Mouse (Mus musculus) frontal cortex, postnatal 36 days (tissue): ENCODE measurements around the gene Mrpl3.
"Not testable (repeated sequence)": the region's sequence is repeated elsewhere in the genome, so short reads cannot be mapped to it uniquely, and the experiment has no call there.

Experiments used
- DNase-seq, 2 experiments: peaks; one replicate each; pipeline ENCODE4 v3.0.0; 2022; ENCODE audit warnings: low spot score in 2 of 2

Mrpl3 gene

DNA sequence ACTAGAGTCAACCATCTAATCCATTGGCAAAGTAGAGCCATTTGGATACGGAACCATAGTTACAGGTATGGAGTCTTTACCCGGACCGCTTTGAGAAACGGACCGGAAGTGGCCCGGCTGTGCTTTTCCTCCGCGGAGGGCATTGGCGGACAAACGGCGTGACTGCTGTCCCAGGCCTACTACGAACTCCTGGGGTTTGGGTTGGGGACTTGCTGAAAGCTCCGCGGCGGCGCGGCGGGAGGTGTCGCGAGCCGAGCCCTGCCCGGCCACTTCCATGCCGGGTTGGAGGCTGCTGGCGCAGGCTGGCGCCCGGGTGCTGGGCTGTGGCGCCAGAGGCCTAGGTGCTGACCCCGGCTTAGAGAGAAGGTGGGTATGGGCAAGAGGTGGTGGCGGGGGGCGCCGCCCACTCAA lies at the start of gene Mrpl3:
Gene Mrpl3 (plus strand): TSS at position 93 of the 411 bp plus-strand sequence.
- peak; percentile 85 to 87 for DNase-seq

DNA sequence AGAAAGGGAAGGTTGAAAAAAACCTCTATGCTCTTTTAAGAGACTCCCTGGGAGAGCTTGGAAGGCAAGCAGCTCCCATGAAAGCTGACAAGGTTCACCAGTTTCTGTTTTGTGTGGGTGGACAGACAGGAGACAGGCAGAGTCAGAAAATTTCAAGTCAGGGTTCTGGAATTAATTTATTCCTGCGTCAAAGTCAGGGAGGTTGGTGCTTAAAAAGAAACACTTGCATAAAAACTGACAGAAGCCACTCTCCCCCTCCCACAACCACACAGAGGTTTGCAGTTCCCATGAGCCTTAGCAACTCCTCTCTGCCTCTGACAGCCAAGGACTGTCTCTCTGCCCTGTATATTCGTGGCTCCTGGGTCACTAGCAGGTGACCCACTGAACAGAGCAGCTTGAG lies 42.3 kb upstream of the Mrpl3 start:
- no peak for DNase-seq

DNA sequence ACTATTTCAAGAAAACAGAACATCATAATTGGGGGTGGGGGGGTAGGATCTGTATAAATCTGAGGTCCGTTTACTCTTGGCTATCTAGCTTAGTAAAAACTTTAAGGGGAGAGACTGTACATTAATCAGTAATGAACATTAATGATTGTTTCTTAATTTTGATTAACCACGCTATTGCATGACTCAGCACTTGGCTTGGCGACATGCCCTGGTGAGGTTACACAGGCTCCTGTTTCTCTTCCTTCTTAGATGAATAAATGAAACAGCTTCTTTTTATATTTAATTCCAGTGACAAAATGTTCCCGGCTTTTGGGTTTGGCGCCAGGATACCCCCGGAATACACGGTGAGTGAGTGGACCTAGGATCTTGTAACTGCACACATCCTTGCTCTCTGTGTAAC lies 34.9 kb upstream of the Mrpl3 start:
- no peak for DNase-seq

DNA sequence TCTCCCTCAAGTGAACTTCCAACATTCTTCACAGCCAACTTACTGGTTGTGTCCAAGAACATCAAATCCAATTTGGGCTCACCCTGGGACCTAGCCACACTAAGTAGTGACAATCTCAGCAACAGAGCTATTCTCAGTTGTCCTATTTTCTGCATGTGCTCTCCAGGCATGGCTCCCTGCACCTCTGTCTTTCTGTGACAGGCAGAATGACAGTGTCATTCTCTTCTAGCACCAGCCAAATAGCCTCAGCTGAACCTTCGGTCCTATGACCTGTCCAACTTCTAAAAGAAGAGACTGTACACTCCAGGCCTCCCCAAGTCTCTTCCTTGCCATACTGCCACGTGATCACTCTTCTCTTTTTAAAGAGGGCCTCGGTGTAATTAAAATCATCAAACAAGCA lies 24.7 kb upstream of the Mrpl3 start:
- DNase-seq = no peak

DNA sequence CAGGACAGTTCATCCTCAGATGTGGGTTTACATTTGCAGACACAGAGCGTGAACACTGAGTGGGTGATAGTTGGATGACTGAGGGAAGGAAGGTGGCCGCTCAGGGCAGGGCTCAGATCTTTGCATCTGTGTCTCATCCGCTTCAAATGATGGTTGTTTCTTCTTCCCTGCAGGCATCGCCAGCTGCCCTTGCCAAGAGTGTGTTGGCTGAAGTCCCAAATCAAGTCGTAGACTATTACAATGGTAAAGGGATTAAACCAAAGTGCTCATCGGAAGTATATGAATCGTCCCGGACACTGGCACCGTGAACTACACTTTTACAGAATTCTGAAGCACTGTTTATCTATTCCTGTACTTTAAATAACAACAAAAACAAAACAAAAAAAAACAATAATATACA lies 20.5 kb upstream of the Mrpl3 start:
- DNase-seq = peak in 1 of 2 experiments; percentile 3

DNA sequence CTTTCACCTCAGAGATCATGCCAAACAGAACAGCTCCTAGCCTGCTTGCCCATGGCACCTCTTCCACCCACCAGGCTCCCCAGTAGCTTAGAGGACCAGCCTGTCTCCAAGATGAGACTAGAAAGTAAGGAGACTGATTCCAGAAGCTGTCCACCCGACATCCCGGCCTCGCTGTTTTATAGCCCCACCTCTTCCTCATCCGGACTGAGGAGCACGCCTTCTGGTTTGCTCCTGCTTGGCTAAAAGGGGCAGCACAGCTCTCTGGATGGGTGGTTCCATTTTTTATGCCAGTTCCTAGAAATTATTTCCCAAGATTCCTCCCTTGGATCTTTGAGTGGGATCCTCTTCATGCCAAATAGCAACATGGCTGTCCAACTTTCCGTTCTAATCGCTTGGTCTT lies 19.4 kb upstream of the Mrpl3 start:
- DNase-seq = no peak

DNA sequence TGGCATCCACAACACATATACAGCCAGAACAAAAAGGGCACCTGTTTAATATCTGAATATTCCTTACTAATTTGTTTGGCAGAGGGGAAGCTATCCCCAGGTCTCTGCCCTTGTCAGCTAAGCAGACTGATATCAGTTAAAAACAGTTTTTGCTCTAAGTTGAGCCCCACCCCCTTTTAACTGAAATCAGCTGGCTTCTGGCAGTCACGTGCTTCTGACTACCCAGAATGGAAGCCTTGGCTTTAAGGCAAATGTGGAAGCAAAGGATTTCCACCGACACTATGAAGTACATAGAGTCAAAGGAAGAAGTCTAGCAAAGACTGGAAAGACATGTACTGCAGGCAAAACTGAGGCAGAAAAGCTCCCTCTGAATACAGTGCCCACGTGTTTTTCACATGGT lies 15.2 kb upstream of the Mrpl3 start:
- DNase-seq = no peak

DNA sequence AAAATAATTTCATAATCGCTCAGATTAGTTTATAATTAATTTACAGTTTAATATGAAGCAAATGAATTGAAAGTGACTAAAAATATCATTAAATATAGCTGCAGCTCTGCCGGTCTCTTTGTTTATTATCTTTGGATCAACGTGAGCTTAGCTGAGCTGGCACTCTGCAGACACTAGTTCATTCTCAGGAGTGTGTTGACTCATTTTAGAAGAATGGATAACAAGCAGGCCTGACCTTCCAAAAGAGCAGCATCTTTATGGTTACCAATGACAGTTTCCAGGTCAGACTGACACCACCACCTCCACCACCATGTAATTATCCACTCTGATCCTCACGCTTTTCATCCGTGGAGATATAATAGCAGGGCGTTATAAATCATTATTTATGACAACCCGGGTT lies 7.0 kb upstream of the Mrpl3 start:
- no peak for DNase-seq

DNA sequence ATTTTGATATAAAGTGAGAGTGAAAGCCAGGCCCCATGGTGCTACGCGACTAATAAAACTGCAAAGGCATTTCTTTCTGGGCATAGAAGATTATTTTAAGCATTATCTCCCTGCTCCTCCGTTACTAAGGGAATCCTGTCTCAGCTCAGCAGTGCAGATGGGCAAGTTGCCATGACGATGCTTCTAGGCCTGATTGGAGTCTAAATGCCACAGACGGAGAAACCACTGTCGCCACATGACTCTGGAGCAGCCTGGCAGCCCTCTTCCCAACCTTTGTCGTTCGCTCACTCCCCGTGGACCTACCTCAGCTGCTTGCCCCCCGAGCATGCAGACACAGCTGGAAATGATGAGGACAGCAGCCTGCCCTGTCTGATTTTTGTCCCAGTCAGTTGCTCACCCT lies 4.7 kb upstream of the Mrpl3 start:
- DNase-seq = peak; percentile 52 to 81

DNA sequence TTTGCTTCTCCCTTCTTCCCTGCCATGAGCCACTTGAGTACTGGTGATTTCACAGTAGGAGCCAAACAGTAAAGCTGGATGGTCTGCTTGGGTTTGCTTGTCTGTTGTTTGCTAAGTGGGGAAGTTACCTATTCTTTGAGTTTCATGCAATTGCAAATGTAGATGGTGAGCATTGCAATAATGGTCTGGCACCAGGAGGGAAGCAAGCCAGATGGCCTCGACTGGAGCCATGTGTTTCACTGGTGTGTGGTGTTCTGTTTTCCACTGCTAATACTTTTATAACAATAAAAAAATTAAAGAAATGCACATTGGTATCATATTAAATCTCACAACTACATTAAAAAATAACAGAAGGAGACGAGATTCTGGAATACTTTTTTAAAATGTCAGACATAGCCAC lies 3.4 kb upstream of the Mrpl3 start:
- DNase-seq = no peak

DNA sequence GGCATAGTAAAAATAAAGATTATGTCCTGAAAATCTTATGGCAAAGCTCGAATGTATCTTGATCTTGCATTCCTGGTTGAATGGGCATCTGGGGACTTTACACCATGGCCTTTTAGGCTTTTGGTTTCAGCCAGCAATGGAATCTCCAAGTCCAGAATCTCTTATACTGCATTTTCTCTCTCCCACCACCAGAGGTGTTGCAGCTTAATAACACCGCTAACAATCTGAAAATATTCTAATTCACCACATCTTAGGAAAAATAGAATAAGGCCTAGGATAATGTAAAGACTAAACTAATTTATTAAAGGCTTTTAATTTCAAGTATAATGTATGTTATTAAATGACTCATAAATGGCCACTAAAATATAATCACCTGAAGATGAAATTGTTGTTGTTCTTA lies 2.8 kb upstream of the Mrpl3 start:
- DNase-seq = no peak

DNA sequence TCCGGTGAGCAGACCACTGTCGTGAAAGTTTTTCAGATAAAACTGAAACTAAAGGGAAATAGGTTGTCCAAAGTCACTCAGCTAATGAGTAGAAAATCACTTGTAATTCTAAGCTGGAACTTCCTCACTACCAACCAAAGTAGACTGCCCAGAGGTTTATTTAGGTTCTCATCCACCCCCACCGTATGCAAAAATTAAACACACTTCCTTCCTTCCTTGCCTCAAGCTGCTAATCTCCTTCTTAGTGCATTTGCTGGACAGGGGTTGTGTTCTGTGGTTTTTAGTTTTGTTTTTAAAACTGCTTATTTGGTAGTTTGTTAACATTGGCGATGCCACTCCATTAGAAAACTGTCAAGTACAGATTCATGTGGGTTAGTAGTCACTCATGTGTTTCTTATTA lies 773 bp downstream of the Mrpl3 start:
- no peak for DNase-seq

DNA sequence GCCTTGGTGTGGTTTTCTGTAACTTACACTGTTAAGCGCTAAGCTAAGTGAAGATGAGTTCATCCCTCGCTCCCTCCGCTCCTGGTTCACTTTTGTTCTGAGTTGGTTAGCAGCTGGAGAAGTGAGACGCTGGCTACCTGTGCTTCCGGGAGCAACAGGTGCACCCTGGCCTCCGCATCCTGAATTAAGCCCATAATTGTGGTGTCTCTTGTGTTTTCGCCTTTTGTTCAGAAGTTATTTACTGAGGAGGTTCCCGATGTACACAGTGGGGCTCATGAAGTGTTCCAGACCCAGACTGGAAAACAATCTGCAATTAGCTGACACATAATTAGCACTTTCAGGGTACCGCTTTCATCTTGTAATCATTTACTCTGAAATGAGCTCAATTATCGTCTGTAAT lies 16.1 kb downstream of the Mrpl3 start:
- DNase-seq = no peak

DNA sequence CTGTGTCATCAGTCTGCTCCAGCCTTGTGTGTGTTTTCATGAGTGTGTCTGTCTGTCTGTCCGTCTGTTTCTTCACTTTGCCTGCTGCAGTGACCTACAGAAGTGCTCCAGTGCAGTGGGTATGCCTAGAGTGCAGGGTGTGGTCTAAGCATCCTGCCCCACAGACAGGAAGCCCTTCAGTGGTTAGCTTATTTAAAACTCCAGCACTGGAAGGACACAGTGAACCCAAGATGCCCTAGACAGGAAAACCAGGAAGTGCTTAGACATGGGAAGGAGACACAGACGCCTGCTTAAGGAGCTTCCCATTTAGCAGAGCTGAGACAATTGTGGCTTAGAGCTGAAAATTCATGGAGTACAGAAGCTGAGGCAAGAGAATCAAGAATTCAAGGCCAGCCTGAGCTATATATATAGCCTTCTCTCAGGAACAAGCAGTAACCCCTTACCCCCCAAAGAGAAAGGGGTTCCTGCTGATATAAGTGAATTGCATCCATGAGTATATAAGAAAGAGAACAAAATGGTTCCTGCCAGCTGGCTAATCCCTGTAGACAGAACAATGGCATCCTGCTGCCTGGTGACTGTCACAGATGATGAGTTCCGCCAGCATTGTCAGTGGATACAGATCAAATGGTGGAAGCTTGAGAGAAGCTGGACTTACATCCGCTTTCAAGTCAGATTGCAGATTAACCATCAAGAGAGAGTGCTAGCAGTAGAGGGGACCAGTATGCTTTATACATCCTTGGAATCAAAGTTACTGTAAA lies 20.1 kb downstream of the Mrpl3 start:
- no peak for DNase-seq

DNA sequence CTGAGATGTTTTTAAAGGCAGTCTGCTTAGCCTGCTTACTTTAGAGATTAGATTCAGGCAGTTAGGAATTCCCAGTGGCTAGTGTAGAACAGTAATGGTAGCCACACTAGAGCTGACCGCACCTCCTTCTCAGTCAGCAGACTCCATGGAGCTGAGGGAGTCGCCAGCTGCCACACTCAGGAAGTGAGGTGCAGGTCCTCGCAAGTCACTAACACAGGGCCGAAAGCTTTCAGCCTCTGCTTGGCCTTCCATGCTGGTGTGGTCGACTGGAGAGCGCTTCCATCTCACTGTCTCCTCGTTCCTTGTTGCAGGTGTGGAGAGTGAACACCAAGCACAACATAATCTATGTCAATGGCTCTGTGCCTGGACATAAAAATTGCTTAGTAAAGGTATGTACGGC lies 21.8 kb downstream of the Mrpl3 start:
- DNase-seq = no peak

DNA sequence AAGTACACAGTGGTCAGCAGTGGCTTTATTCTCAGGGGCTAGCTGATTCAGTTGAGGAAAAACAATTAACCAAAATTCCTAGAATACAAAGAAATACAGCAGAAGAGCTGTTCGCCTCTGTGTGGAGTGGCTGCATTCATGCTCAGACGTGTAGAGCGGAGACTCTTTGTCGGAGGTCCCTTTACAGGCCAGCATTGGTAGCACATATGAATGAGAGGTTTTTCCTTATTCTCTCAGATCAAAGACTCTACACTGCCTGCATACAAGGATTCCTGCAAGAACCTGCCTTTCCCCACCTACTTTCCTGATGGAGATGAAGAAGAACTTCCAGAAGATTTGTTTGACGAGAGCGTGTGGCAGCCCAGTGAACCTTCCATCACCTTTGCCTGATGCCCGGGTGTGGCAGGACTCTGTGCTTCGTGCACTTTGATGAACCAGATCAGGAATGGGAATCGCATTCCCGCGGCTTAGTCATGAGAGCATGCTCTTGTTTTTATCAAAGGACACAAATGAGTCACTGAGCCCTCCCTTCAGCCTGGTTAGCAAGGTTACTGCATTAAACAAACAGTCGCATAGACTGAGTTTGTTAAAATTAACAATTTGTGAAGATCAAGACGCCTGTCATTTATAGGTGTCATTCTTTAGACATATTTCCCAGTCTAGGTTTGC lies 23.9 kb downstream of the Mrpl3 start:
- no peak for DNase-seq

DNA sequence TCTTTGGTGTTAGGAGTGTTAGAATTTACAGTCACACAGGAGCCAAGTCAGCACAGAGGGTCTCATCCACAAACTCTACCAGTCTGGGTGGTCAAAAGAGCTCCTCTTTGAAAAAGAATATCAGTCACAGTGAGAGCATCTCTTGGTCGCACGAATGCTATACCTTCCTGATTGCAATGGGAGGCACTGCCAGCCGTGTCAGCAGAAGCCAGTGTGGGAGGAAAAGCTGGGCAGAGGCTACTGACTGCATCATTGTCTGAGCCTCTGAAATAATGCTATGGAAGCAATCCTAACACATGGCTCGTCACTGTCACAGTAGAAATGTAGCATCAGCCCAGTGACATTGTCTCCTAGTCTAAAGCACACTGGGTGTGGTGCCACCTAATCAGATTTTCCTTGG lies 25.4 kb downstream of the Mrpl3 start:
- no peak for DNase-seq

DNA sequence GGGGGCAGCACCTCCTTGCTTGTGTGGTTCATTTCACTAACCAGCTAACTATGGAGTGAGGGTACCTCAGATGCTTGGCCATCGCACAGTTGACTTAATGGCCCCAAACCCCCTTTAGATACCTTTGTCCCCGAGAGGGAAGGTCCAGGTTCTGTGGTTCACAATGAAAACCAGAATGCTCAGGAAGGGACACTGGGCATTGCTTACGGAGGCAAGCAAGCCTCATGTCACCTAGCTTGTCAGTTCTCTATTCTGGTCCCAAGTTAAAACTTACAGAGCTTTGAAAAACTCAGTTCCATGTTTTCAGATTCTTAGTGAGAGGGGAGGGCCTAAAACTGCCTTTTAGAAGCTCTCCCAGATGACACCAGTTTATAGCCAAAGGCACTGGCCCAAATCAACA lies 27.2 kb downstream of the Mrpl3 start:
- DNase-seq = no peak

DNA sequence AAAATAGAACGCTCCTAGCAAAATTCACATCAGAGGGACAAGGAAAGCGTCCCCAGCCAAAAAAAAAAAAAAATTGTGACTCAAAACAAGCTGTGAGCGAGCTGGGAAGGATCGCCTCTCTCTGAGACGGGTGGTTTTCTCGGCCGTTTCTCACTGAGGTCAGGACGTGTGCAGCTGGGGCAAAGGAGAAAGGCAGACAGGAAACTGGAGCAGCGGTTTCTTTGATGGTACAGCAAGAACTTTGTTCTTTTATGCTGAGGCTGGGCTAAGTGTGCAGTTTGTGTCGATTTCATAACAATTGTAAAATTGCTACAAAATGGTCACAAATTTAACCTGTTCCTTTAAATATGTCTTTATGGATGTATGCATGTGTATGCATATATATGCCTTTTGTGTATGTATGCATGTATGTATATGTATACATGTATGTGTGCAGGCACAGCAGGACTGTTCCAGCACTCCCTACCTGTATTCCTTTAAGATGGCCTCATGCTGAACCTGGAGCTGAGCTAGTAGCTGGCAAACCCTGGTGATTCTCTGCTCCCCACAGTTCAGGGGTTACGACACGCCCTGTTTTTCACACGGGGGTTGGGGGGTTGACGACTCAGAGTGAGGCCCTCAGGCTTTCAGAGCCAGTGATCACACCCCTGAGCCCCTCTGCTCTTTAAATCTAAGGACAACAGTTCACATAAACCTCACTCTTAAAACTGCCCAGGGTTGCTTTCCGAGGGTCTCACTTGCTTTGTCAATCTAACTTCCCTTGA lies 48.0 kb downstream of the Mrpl3 start:
- DNase-seq = no peak

DNA sequence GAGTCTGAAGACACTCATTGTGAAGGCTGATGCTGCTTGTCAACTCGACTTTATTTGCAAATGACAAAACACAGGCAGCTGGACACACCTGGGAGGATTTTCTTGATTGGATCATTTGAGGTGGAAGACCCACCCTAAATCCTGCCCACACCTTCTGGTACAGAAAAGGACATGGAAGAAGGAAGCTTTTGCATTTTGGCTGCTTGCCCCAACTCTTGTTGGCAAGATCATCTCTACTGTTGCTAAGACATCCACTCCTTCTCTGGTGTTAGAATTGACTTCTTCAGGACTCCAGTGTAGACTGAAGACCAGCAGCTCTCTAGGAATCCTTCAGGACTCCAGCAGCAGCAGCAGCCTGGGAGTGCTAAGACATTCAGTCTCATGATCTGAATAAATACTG lies 48.9 kb downstream of the Mrpl3 start:
- DNase-seq = peak in 1 of 2 experiments; percentile 62

DNA sequence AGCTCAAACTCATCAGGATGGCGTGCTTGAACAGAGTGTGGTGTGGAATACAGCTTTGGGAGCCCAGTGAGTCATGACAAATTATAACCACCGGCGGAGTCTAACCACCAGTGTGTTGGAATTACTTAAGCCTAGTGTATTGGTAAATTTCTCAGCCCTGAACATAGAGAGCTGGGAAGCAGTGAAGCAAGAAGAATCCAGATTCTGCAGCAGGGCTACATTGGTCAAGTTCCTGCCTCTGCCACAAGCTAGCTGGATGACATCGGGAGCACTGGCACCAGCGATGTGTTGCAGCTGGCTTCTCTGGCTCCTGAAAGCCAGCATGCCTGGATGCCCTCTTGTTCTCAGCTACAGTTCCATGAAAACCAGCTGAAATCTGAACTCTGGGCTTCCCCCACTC lies 50.9 kb downstream of the Mrpl3 start:
- DNase-seq = no peak

DNA sequence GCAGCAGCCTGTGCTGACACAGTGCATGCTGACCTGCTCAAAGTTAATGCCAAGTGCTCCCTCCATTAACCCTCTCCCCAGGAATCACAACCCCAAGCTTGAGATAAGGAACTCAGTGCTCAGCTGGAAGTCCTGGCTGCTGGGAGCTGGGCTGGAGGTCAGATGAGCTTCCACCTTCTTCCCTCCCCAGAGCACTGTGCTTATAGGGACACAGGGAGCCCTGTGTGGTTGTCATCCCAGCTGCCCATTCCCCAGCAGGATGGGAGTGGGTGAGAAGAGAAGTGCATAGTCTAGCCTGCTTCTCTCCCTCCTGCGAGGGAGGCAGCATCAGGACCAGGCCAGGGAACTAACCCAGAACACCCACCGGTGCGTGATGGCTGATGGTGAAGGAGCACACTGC lies 72.2 kb downstream of the Mrpl3 start:
- not testable (repeated sequence) for DNase-seq
